Mouse (Mus musculus) embryo, embryonic 9.5 days (tissue): ENCODE results near the gene Rsph1.
A peak's percentile ranks its signal among the peaks of the same experiment; 100 is the strongest.

ENCODE experiments used
- DNase-seq: peaks from one replicate; pipeline ENCODE4 v3.0.0-alpha.2; 2017; ENCODE audit errors: extremely low spot score

Gene Rsph1

GRCm38 (mm10) chr17:31276922-31277918 lies at the start of gene Rsph1:
TSS of gene Rsph1 (minus strand) at chr17:31277383.
- DNase-seq = peak; percentile 82

GRCm38 (mm10) chr17:31326220-31326852 lies 49.2 kb upstream of the Rsph1 start:
- no peak for DNase-seq

- DNase-seq = peak; percentile 60
Measured at GRCm38 (mm10) chr17:31325451-31326219, 48.5 kb upstream of the Rsph1 start.

GRCm38 (mm10) chr17:31324227-31324626 lies 47.0 kb upstream of the Rsph1 start:
- no peak for DNase-seq

GRCm38 (mm10) chr17:31323379-31323778 lies 46.2 kb upstream of the Rsph1 start:
- DNase-seq = no peak

GRCm38 (mm10) chr17:31322446-31322845 lies 45.3 kb upstream of the Rsph1 start:
- no peak for DNase-seq

- DNase-seq = no peak
Measured at GRCm38 (mm10) chr17:31321425-31321824, 44.2 kb upstream of the Rsph1 start.

GRCm38 (mm10) chr17:31318906-31319767 lies 42.0 kb upstream of the Rsph1 start:
- no peak for DNase-seq

- no peak for DNase-seq
Measured at GRCm38 (mm10) chr17:31317521-31318272, 40.5 kb upstream of the Rsph1 start.

- DNase-seq = no peak
Measured at GRCm38 (mm10) chr17:31316998-31317397, 39.8 kb upstream of the Rsph1 start.

GRCm38 (mm10) chr17:31315993-31316392 lies 38.8 kb upstream of the Rsph1 start:
- DNase-seq = no peak

GRCm38 (mm10) chr17:31315046-31315792 lies 38.0 kb upstream of the Rsph1 start:
- DNase-seq = no peak

GRCm38 (mm10) chr17:31312648-31313047 lies 35.5 kb upstream of the Rsph1 start:
- no peak for DNase-seq

- no peak for DNase-seq
Measured at GRCm38 (mm10) chr17:31311047-31311446, 33.9 kb upstream of the Rsph1 start.

GRCm38 (mm10) chr17:31309281-31309793 lies 32.2 kb upstream of the Rsph1 start:
- peak; percentile 47 for DNase-seq

- no peak for DNase-seq
Measured at GRCm38 (mm10) chr17:31308291-31308816, 31.2 kb upstream of the Rsph1 start.

GRCm38 (mm10) chr17:31307756-31308155 lies 30.6 kb upstream of the Rsph1 start:
- DNase-seq = no peak

- no peak for DNase-seq
Measured at GRCm38 (mm10) chr17:31305776-31306120, 28.6 kb upstream of the Rsph1 start.
